In genomic region chr12:80877215-80878092, GRCm38 (mm10) we compare ENCODE assay signal across 10 mouse cellular contexts.
DNase-seq lines count a peak whose midpoint lies in the region; ATAC-seq and TF ChIP-seq lines count a peak whose summit lies in the region.
"Had no signal": no experiment of that assay in that cellular context is flagged by ENCODE, and none has a peak within 500 bp of the region (broad histone marks: within the 10 kb centered on the region; RNA-seq: fewer than 3 reads in every experiment).

No protein-coding gene starts in this region.

- 0 out of 2 replicates have a peak, but pooled peaks have one; percentile 35 for ATAC-seq in intestine, postnatal 0 days
- ATAC-seq: liver, postnatal 0 days; midbrain, embryonic 16.5 days had no signal

- no peaks in the 10 kb centered on the region for H3K27me3 ChIP-seq in intestine, postnatal 0 days (replicated peaks; ENCODE audit: control insufficient read depth, insufficient read depth, low read length)

- intact Hi-C loops in heart, postnatal 25 days (cut with DNase I): loop anchor here (5.0 kb wide), 1 partner anchor 35 kb away; no protein-coding TSS in a partner anchor
- intact Hi-C loops in left cerebral cortex, adult 2 months (cut with DNase I): loop anchor here (5.0 kb wide), 2 partner anchors 55 to 85 kb away; partner anchors contain the start of gene Susd6

- H3K9me3 ChIP-seq in intestine, postnatal 0 days (ENCODE audit: control insufficient read depth): no peaks in the 10 kb centered on the region

- no peak overlapping the region for H3K9ac ChIP-seq in intestine, postnatal 0 days (ENCODE audit: low read depth, low read length)
- H3K9ac ChIP-seq: liver, postnatal 0 days had no signal

- TF ChIP-seq CTCF in left cerebral cortex, adult 2 months (IDR thresholded peaks at IDR 0.05): no peak
- no peak for TF ChIP-seq CTCF in intestine, postnatal 0 days (IDR thresholded peaks at IDR 0.05; ENCODE audit: low read depth)

- H3K4me3 ChIP-seq in left cerebral cortex, adult 2 months: no peak overlapping the region
- no peak overlapping the region for H3K4me3 ChIP-seq in intestine, postnatal 0 days (ENCODE audit: low read depth, low read length)

- H3K27ac ChIP-seq in left cerebral cortex, adult 2 months: peak overlapping the region; percentile 40; the same call in 1 of the 2 replicates
- peak overlapping the region; percentile 50; the same call in 1 of the 2 replicates for H3K27ac ChIP-seq in intestine, postnatal 0 days (ENCODE audit: low read depth, low read length)

- no peak overlapping the region for H3K4me2 ChIP-seq in intestine, postnatal 0 days (replicated peaks; ENCODE audit: low read depth)

- H3K36me3 ChIP-seq in intestine, postnatal 0 days (ENCODE audit: control insufficient read depth, insufficient read depth): peaks cover 54% of the 10 kb centered on the region

- DNase-seq in heart, adult 18-20 months: peak; percentile 32 to 42
- no peak for DNase-seq in heart, postnatal 25 days (ENCODE audit: low spot score)
- no peak for DNase-seq in left cerebral cortex, adult 2 months (ENCODE audit: extremely low spot score in 1 of 2, low spot score in 2 of 2)
- DNase-seq in left cerebral cortex, adult 8-10 months (ENCODE audit: low spot score in 2 of 2): no peak
- DNase-seq in cerebellum, adult 11-12 months: peak; percentile 83
- DNase-seq in thymus, postnatal 14 days: no peak
- no peak for DNase-seq in spleen, postnatal 36 days (ENCODE audit: low spot score in 2 of 2)
- DNase-seq: liver, postnatal 0 days had no signal

- 0 out of 2 replicates have a peak, but pooled peaks cover 3% of the 10 kb centered on the region for H3K4me1 ChIP-seq in intestine, postnatal 0 days (replicated peaks; ENCODE audit: control insufficient read depth, insufficient read depth, low read length)

- 78% methylated on average over 7 of the region's 7 CpGs for WGBS in intestine, postnatal 0 days

Comparison
In these comparisons a context has a peak if more than half of its experiments do, and no peak if none do; other contexts are left out.
1. DNase-seq: peak in heart, adult 18-20 months (2 of 2) and cerebellum, adult 11-12 months (single experiment); none in heart, postnatal 25 days (single experiment), left cerebral cortex, adult 2 months (0 of 2), left cerebral cortex, adult 8-10 months (0 of 2), thymus, postnatal 14 days (single experiment) and spleen, postnatal 36 days (0 of 2).